Mouse (Mus musculus): ENCODE data around the gene Cd300lg. TPM values are rescaled to one million over a fixed set of nuclear protein-coding genes. Genes with fewer than 3 reads are reported as not detected.

Gene Cd300lg
- total RNA-seq (2023), result 10 to 100 TPM; 16.6 to 25.3 TPM

GRCm38 (mm10) chr11:102041350-102041949 lies at the start of gene Cd300lg:
Gene Cd300lg, plus strand, starts transcription at chr11:102041509.

DNA sequence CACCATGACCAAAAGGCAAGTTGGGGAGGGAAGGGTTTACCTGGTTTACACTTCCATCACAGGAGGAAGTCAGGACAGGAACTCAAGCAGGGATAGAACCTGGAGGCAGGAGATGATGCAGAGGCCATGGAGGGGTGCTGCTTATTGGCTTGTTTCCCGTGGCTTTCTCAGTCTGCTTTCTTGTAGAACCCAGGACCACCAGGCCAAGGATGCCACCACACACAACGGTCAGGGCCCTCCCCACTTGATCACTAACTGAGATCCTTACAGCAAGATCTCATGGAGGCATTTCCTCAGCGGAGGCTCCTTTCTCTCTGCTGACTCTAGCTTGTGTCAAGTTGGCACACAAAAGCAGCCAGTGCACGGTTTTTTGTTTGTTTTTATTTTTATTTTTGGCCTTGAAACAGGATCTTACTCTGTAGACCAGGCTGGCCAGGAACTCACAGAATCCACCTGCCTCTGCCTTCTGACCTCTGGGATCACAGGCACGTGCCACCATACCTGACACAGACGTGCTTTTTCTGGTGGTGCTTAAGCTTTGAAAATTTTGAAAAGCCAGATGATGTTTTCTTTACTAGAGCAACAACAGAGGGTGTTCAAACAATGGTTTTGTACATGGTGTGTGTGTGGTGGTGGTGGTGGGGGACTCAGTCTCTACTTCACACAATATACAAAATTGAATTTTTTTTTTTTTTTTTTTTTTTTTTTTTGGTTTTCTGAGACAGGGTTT lies 13.1 kb upstream of the Cd300lg start, which contains the start of gene Mpp3:
Gene Mpp3, minus strand, starts transcription at position 375 of the 730 bp plus-strand sequence.

GRCm38 (mm10) chr11:102087931-102088898 lies 46.9 kb downstream of the Cd300lg start, which contains the start of gene Mpp2:
Gene Mpp2, minus strand, starts transcription at chr11:102088515.

DNA sequence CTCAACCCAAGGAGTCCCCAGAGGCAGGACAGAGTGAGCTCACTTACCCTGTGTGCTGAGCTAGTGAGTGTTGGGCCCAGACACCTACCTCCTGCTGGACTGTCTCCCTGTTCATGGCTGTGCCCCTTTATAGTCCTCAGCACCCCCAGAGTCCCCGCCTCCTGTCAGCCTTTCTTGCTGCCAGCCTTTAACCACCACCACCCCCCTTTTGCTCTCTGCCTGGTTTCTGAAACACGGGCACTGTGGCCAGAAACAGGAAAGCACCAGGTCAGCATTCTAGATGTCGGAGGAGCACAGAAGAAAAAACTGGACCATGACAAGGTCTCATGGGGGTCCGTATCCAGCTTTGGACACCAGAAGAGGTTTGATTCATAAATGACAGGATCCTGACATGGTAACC lies 59.9 kb downstream of the Cd300lg start, which contains the start of gene Ppy:
Gene Ppy, minus strand, starts transcription at position 101 of the 400 bp plus-strand sequence.

Other genes starting within 250 kb of the Cd300lg start
- under 1 TPM in 1 of 2 experiments, not detected in 1; 0.26 TPM for gene Meox1, start 147.1 kb upstream of the Cd300lg start, total RNA-seq (2023)
- not detected for gene Sost, start 74.5 kb upstream of the Cd300lg start, total RNA-seq (2023)
- not detected for gene Cfap97d1, start 57.2 kb upstream of the Cd300lg start, total RNA-seq (2023)
- gene Dusp3, start 54.5 kb upstream of the Cd300lg start, total RNA-seq (2023), result 10 to 100 TPM; 23.8 to 37.4 TPM
- under 1 TPM in 1 of 2 experiments, not detected in 1; 0.22 TPM for gene Mpp3, start 13.0 kb upstream of the Cd300lg start, total RNA-seq (2023)
- gene Mpp2, start 47.0 kb downstream of the Cd300lg start, total RNA-seq (2023), result 1 to 10 TPM in 1 of 2 experiments, under 1 TPM in 1; 0.29 to 1.9 TPM
- not detected for gene Ppy, start 59.8 kb downstream of the Cd300lg start, total RNA-seq (2023)
- not detected for gene Pyy, start 66.3 kb downstream of the Cd300lg start, total RNA-seq (2023)
- gene Nags, start 104.0 kb downstream of the Cd300lg start, total RNA-seq (2023), result under 1 TPM; 0.18 to 0.20 TPM
- 10 to 100 TPM in 1 of 2 experiments, 1 to 10 TPM in 1; 7.4 to 12.2 TPM for gene Tmem101, start 114.9 kb downstream of the Cd300lg start, total RNA-seq (2023)
- 10 to 100 TPM; 33.8 to 37.9 TPM for gene Lsm12, start 143.8 kb downstream of the Cd300lg start, total RNA-seq (2023)
- gene G6pc3, start 148.1 kb downstream of the Cd300lg start, total RNA-seq (2023), result 10 to 100 TPM; 16.8 to 25.2 TPM
- gene Hdac5, start 188.7 kb downstream of the Cd300lg start, total RNA-seq (2023), result 100 to 1,000 TPM; 112 to 127 TPM
- gene BC030867, start 207.4 kb downstream of the Cd300lg start, total RNA-seq (2023), result 1 to 10 TPM; 7.2 to 8.2 TPM
- gene Asb16, start 227.2 kb downstream of the Cd300lg start, total RNA-seq (2023), result not detected
- gene Tmub2, start 243.4 kb downstream of the Cd300lg start, total RNA-seq (2023), result 10 to 100 TPM; 46.1 to 54.7 TPM

Measured in neutrophil, adult 59 days (primary cell).